Mouse (Mus musculus) neural tube, embryonic 11.5 days (tissue): ENCODE data around the gene Ktn1. TPM values are rescaled to one million over a fixed set of nuclear protein-coding genes. Genes with fewer than 3 reads are reported as not detected.

Experiments used
- ATAC-seq: fragments of 200-750 bp; cut with Nextera tagmentation; 2 replicates; pipeline ENCODE4 v1.8.0; 2017; ENCODE audit warnings: moderate number of reproducible peaks, mild to moderate bottlenecking, moderate TSS enrichment, moderate library complexity; ENCODE audit not compliant: insufficient read depth, low FRiP score, low TSS enrichment
- DNase-seq: peaks from one replicate; pipeline ENCODE4 v3.0.0-alpha.2; 2015; ENCODE audit warnings: low spot score
- H3K27ac ChIP-seq: fragments of 300-500 bp; sonication (generic); 2 replicates; pipeline ENCODE4 v1.5.1; 2014; ENCODE audit warnings: low read depth, mild to moderate bottlenecking, low read length
- H3K27me3 ChIP-seq: fragments of 300-500 bp; sonication (generic); 2 replicates; pipeline ENCODE4 v1.6.1; 2014; ENCODE audit warnings: mild to moderate bottlenecking, low read length, mixed read lengths; ENCODE audit not compliant: control insufficient read depth, insufficient read depth
- H3K36me3 ChIP-seq: fragments of 300-500 bp; sonication (generic); 2 replicates; pipeline ENCODE4 v1.6.1; 2014; ENCODE audit warnings: mild to moderate bottlenecking, low read length, moderate library complexity, mixed read lengths; ENCODE audit not compliant: control insufficient read depth, insufficient read depth
- H3K4me1 ChIP-seq: fragments of 300-500 bp; sonication (generic); 2 replicates; pipeline ENCODE4 v1.6.1; 2014; ENCODE audit warnings: low read length, mixed read lengths; ENCODE audit not compliant: control insufficient read depth, insufficient read depth
- H3K4me2 ChIP-seq: fragments of 300-500 bp; sonication (generic); 2 replicates; pipeline ENCODE4 v1.6.1; 2014; ENCODE audit warnings: low read depth, mild to moderate bottlenecking, moderate library complexity
- H3K4me3 ChIP-seq: fragments of 300-500 bp; sonication (generic); 2 replicates; pipeline ENCODE4 v1.5.1; 2014; ENCODE audit warnings: low read depth, low read length
- H3K9ac ChIP-seq: fragments of 300-500 bp; sonication (generic); 2 replicates; pipeline ENCODE4 v1.6.1; 2014; ENCODE audit warnings: mild to moderate bottlenecking, low read length
- H3K9me3 ChIP-seq: fragments of 300-500 bp; sonication (generic); 2 replicates; pipeline ENCODE4 v1.6.1; 2016; ENCODE audit warnings: low read length; ENCODE audit not compliant: control insufficient read depth
- WGBS: fragments of 180-500 bp; shearing (Covaris S2); extraction: QIAGEN DNeasy Blood & Tissue Kit; methylation state at CpG from one replicate; pipeline ENCODE4 v1.1.7; 2014; 5-methylcytosine and 5-hydroxymethylcytosine counted together
- polyA plus RNA-seq: library from polyadenylated mRNA; unstranded; fragments of >200 nt; fragmentation: Nextera tagmentation; extraction: Ambion mirVana; gene quantifications from 2 replicates; pipeline ENCODE4 v1.2.1, GENCODE M21; 2014

Ktn1 gene
- polyA plus RNA-seq, 1 experiment from 2014 or later, result 79.5 TPM

DNA sequence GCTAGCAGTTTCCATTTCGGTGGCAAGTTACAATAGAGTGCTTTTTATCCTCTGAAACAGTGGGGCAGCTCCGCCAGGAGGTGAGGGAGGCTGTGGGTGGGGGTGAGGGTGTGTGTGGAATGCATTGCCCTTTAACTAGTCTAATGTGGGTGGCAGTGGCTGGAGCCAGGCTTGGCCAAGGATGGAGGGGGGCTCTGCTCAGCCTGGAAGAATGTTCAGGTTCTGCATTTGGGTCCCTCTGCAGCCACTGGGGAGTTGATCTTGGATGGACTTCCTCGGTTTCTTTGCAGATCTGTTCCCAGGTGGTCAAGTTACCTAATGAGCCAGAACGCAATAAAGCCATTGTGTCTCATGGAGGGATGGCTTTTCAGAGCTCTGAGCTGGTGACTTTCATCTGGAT lies 137.9 kb downstream of the Ktn1 start:
- H3K9ac ChIP-seq, result no peak overlapping the region
- 11% methylated on average over 4 of the region's 4 CpGs for WGBS

More for the DNA sequence above, 137.9 kb downstream of the Ktn1 start:
- no peak for DNase-seq
- H3K36me3 ChIP-seq, result no peaks in the 10 kb centered on the region
- H3K27ac ChIP-seq, result no peak overlapping the region
- no peaks in the 10 kb centered on the region for H3K27me3 ChIP-seq
- H3K4me1 ChIP-seq, result no peaks in the 10 kb centered on the region; the same call in 1 of the 2 replicates
- H3K4me2 ChIP-seq, result no peak overlapping the region
- H3K9me3 ChIP-seq, result no peaks in the 10 kb centered on the region
- ATAC-seq, result no peak
- no peak overlapping the region for H3K4me3 ChIP-seq

Other genes starting within 250 kb of the Ktn1 start
- 55.3 and 56.2 TPM in 2 replicates for gene Dlgap5, start 230.0 kb upstream of the Ktn1 start, polyA plus RNA-seq
- gene Fbxo34, start 198.0 kb upstream of the Ktn1 start, polyA plus RNA-seq, result 22.9 and 25.8 TPM in 2 replicates
- 17.5 and 19.1 TPM in 2 replicates for gene Atg14, start 77.8 kb upstream of the Ktn1 start, polyA plus RNA-seq